Mouse (Mus musculus): ENCODE results near the gene Nop10.

- TF ChIP-seq POLR2A (IDR thresholded peaks at IDR 0.05; ENCODE audit: control insufficient read depth, extremely low read depth, insufficient read depth, low read length, poor library complexity) = no peak
- no peak for TF ChIP-seq CTCF (IDR thresholded peaks at IDR 0.05; ENCODE audit: borderline replicate concordance, control insufficient read depth, extremely low read depth, insufficient read depth, low read length, poor library complexity)
These were observed 39.1 kb upstream of the Nop10 start for GRCm38 (mm10) chr2:112222607-112223006.

Data from thymus, adult 2 months (tissue).